Mouse (Mus musculus): Measurements from ENCODE around the gene Rom1.

- no peak for TF ChIP-seq CTCF (IDR thresholded peaks at IDR 0.05; ENCODE audit: control insufficient read depth, insufficient read depth, insufficient read length)
- no peak for TF ChIP-seq USF1 (IDR thresholded peaks at IDR 0.05; ENCODE audit: low read depth)
Observed at GRCm38 (mm10) chr19:8926766-8927165, 2.4 kb downstream of the Rom1 start.
